Mouse (Mus musculus) limb, embryonic 14.5 days (tissue): ENCODE results near the gene Tbx10. TPM values are rescaled to one million over a fixed set of nuclear protein-coding genes. Genes with fewer than 3 reads are reported as not detected.

Experiments
- ATAC-seq: fragments of 200-750 bp; cut with Nextera tagmentation; 2 replicates; pipeline ENCODE4 v1.8.0; 2017; ENCODE audit warnings: low read depth, moderate number of reproducible peaks, moderate TSS enrichment; ENCODE audit not compliant: low FRiP score
- DNase-seq: peaks from one replicate; pipeline ENCODE4 v3.0.0-alpha.2; 2015; ENCODE audit warnings: low spot score
- H3K27ac ChIP-seq: fragments of 300-500 bp; sonication (generic); replicated peaks from 2 replicates; pipeline ENCODE4 v1.5.1; 2014; ENCODE audit warnings: low read depth, mild to moderate bottlenecking, low read length, moderate library complexity, mixed read lengths
- H3K27me3 ChIP-seq: fragments of 300-500 bp; sonication (generic); 2 replicates; pipeline ENCODE4 v1.6.1; 2014; ENCODE audit warnings: low read length, mixed read lengths; ENCODE audit not compliant: control insufficient read depth, insufficient read depth
- H3K36me3 ChIP-seq: fragments of 300-500 bp; sonication (generic); 2 replicates; pipeline ENCODE4 v1.6.1; 2014; ENCODE audit warnings: mild to moderate bottlenecking, low read length, moderate library complexity, mixed read lengths; ENCODE audit not compliant: control insufficient read depth, insufficient read depth
- H3K4me1 ChIP-seq: fragments of 300-500 bp; sonication (generic); 2 replicates; pipeline ENCODE4 v1.6.1; 2014; ENCODE audit warnings: antibody characterized with exemption, low read length, mixed read lengths; ENCODE audit not compliant: control insufficient read depth, insufficient read depth
- H3K4me2 ChIP-seq: fragments of 300-500 bp; sonication (generic); replicated peaks from 2 replicates; pipeline ENCODE4 v1.6.1; 2014; ENCODE audit warnings: low read depth, mild to moderate bottlenecking, low read length, moderate library complexity; ENCODE audit not compliant: severe bottlenecking
- H3K4me3 ChIP-seq: fragments of 300-500 bp; sonication (generic); replicated peaks from 2 replicates; pipeline ENCODE4 v1.5.1; 2014; ENCODE audit warnings: low read length
- H3K9ac ChIP-seq: fragments of 300-500 bp; sonication (generic); 2 replicates; pipeline ENCODE4 v1.6.1; 2014; ENCODE audit warnings: mild to moderate bottlenecking, low read depth, low read length, moderate library complexity; ENCODE audit not compliant: severe bottlenecking
- H3K9me3 ChIP-seq: fragments of 300-500 bp; sonication (generic); 2 replicates; pipeline ENCODE4 v1.6.1; 2016; ENCODE audit warnings: low read length; ENCODE audit not compliant: control insufficient read depth
- POLR2A ChIP-seq: fragments of 200-500 bp; IDR thresholded peaks from 2 replicates; pipeline ENCODE4 v1.8.0; 2012; ENCODE audit warnings: inconsistent platforms, mild to moderate bottlenecking, moderate library complexity, borderline replicate concordance; ENCODE audit not compliant: insufficient read depth, insufficient read length; ENCODE audit errors: extremely low read depth
- WGBS: fragments of 180-500 bp; shearing (Covaris S2); extraction: QIAGEN DNeasy Blood & Tissue Kit; methylation state at CpG from one replicate; pipeline ENCODE4 v1.1.7; 2014; 5-methylcytosine and 5-hydroxymethylcytosine counted together
- polyA plus RNA-seq, 2 experiments: library from polyadenylated mRNA; depleted of rRNA in 1 of 2; stranded (reverse) in 1 of 2; unstranded in 1 of 2; fragments of >200 nt; fragmentation: Nextera tagmentation in 1 of 2; extraction: Ambion mirVana in 1 of 2; gene quantifications; 2 replicates each; pipeline versions ENCODE4 v1.2.1 to v1.2.3; 2012 to 2014

Gene Tbx10
- polyA plus RNA-seq, 2 experiments, result 0.08 to 0.28 TPM

DNA sequence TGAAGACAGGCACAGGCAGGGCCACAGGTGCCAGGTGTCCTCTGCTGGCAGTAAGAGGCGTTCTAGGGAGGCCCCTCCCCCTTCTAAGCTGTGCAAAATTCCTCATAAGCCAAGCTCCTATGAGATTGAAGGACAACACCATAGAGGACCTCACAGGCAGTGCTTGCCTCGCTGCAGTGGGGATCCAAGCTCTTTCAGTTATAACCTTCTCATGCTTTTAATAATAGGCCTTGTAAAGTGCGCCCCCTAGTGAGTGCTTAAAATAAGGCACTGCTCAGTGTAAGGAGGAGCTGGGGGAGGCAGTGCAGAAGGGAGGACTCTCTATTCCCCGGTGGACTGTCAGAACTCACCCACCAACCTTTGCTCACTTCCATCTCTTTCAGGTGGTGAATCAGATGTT lies 12.2 kb upstream of the Tbx10 start:
- H3K4me2 ChIP-seq, result no peak overlapping the region
- no peak overlapping the region for H3K27ac ChIP-seq
- WGBS, result 17% methylated on average over 4 of the region's 4 CpGs
- no peak overlapping the region for H3K4me3 ChIP-seq
- H3K9me3 ChIP-seq, result no peaks in the 10 kb centered on the region
- ATAC-seq (peak; percentile 73; the same call in 1 of the 2 replicates), DNase-seq (peak; percentile 91)
- H3K36me3 ChIP-seq, result no peaks in the 10 kb centered on the region
- no peaks in the 10 kb centered on the region for H3K27me3 ChIP-seq
- TF ChIP-seq POLR2A, result no peak
- H3K4me1 ChIP-seq, result no peaks in the 10 kb centered on the region
- no peak overlapping the region for H3K9ac ChIP-seq

DNA sequence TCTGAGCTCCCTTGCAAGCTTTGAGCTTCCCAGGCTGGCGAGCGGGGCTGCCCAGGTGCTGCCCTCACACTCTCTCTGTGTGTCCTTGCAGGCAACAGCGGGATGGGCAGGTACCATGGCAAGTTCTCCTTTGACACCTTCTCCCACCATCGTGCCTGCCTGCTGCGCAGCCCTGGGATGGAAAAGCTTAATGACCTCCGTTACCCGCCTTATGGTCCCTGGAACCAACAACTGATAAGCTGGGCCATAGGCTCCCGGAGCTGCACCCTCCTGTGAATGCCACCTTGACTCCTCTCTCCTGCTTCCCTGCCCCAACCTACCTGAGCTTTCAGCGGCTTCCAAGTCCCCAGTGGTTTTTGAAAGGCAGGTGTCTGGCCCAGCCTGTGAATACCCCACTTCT lies 11.6 kb upstream of the Tbx10 start:
- H3K4me3 ChIP-seq, result no peak overlapping the region
- TF ChIP-seq POLR2A, result no peak
- H3K27ac ChIP-seq, result no peak overlapping the region
- no peak overlapping the region for H3K9ac ChIP-seq
- H3K36me3 ChIP-seq, result no peaks in the 10 kb centered on the region
- no peaks in the 10 kb centered on the region for H3K9me3 ChIP-seq
- no peaks in the 10 kb centered on the region for H3K27me3 ChIP-seq
- no peak for ATAC-seq
- H3K4me2 ChIP-seq, result no peak overlapping the region
- DNase-seq, result no peak
- 70% methylated on average over 9 of the region's 9 CpGs for WGBS
- peaks cover under 1% of the 10 kb centered on the region; the same call in 1 of the 2 replicates for H3K4me1 ChIP-seq

DNA sequence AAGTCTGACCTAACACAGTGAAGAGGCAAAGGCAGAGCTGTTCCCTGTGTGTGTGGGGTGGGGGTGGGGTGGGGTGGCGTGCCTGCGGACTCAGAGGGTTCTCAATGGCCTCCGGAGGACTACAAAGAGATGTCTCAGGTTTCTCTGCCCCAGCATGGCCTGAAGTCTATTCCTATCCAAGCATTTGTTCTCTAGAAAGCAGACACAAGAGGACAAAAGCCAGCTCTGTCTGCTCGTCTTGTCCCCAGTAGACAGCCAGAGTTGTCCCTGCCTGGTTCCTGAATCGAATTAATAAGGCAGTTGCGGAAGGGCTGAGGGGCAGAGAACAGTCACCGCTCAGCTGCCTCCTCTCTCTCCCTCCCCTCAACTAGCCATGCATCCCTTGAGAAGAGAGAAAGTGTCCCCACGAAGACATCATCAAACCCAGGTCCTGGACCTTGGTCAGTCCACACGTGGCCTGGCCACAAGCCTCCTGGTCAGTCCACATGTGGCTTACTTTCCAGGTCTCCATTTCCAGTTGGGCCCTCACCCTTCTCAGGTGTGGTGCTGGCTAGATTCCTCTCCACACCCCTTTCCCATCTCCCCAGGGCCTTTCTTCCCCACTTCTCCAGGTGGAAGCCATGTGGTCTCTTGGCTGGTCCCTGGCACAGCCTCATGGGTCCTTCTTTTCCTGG lies 8.9 kb upstream of the Tbx10 start:
- WGBS, result 49% methylated on average over 9 of the region's 9 CpGs
- ATAC-seq (no peak), DNase-seq (no peak)
- Histone ChIP-seq H3K9me3 (peaks cover 1% of the 10 kb centered on the region; the same call in 1 of the 2 replicates), H3K4me2 (no peak overlapping the region), H3K27me3 (no peaks in the 10 kb centered on the region), H3K36me3 (no peaks in the 10 kb centered on the region), H3K4me3 (no peak overlapping the region), H3K4me1 (peaks cover 13% of the 10 kb centered on the region), H3K27ac (0 out of 2 replicates have a peak overlapping the region, but pooled peaks have one; percentile 38), H3K9ac (no peak overlapping the region)
- no peak for TF ChIP-seq POLR2A

DNA sequence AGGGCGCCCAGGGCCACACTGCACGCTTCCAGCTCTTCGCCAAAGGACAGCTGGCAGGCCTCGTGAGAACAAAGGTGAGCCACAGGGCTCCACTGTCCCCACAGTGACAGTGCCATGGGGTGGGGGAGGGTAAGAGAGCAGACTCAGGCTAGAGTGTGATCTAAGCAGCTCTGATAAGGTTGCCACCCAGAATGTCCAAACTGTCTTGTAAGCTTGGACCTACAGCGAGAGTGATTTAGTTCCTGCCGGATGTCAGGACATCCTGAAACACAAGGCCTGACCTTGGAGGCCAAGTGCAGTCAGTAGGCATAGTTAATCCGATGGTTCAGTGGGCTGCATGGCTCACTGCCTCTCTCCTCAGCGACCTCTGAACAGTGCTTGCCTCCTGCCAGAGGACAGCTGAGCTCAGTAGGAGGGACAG lies 7.3 kb upstream of the Tbx10 start:
- no peak overlapping the region for H3K4me3 ChIP-seq

DNA sequence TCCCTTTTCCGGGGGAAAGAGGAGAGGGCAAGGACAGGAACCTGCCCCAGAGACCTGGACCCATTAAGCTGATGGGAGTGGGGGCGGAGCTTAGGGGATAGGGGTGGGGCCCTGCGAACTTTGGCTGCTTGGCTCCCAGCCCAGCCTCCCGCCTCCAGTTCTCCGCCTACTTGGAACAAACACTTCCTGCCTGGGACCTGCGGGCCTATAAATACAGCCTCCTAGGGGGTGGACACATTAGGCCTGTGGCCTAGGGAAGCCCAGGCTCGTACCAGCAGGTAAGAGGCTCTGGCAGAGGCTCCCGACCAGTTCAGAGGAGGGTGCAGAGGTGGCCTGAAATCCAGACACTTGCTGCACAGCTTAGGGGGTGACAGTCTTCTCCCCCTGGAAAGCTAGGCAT lies 6.2 kb upstream of the Tbx10 start, which contains the start of gene Acy3:
Acy3 (plus strand) TSS at position 237 of the 400 bp plus-strand sequence.
- peak within 1 kb of the TSS; percentile 31; the same call in 1 of the 2 replicates for H3K9ac ChIP-seq
- H3K36me3 ChIP-seq, result no peaks in the 10 kb centered on the region
- H3K4me3 ChIP-seq, result no peak within 1 kb of the TSS
- no peaks in the 10 kb centered on the region for H3K27me3 ChIP-seq
- H3K4me1 ChIP-seq, result peaks cover 13% of the 10 kb centered on the region
- peak within 1 kb of the TSS; percentile 11; the same call in 1 of the 2 replicates for H3K4me2 ChIP-seq
- peak; percentile 76; the same call in 1 of the 2 replicates for ATAC-seq
- peaks cover 4% of the 10 kb centered on the region; the same call in 1 of the 2 replicates for H3K9me3 ChIP-seq
- peak; percentile 49; the same call in 1 of the 2 replicates for TF ChIP-seq POLR2A
- no peak within 1 kb of the TSS; the same call in 1 of the 2 replicates for H3K27ac ChIP-seq
- peak; percentile 74 for DNase-seq
- WGBS, result 5% methylated on average over 8 of the region's 8 CpGs

More for the DNA sequence above, 7.3 kb upstream of the Tbx10 start:
- H3K27me3 ChIP-seq, result no peaks in the 10 kb centered on the region
- ATAC-seq (no peak), DNase-seq (no peak)
- no peaks in the 10 kb centered on the region for H3K36me3 ChIP-seq
- no peak overlapping the region for H3K9ac ChIP-seq
- WGBS, result 55% methylated on average over 8 of the region's 8 CpGs
- no peak overlapping the region for H3K4me2 ChIP-seq
- peaks cover 13% of the 10 kb centered on the region for H3K4me1 ChIP-seq
- H3K9me3 ChIP-seq, result peaks cover 4% of the 10 kb centered on the region; the same call in 1 of the 2 replicates
- TF ChIP-seq POLR2A, result no peak
- no peak overlapping the region for H3K27ac ChIP-seq
